Mouse (Mus musculus) layer of hippocampus, postnatal 36 days (tissue): ENCODE results near the gene 1700001P01Rik. TPM values are rescaled to one million over a fixed set of nuclear protein-coding genes. Genes with fewer than 3 reads are reported as not detected.
"Not testable (repeated sequence)": the region's sequence is repeated elsewhere in the genome, so short reads cannot be mapped to it uniquely, and the experiment has no call there.

Source experiments
- DNase-seq, 2 experiments: peaks; one replicate each; pipeline ENCODE4 v3.0.0; 2022
- total RNA-seq, 2 experiments: library from RNA; stranded (reverse); gene quantifications; 2 replicates each; pipeline ENCODE4 v1.2.3; 2021

The 1700001P01Rik gene
- total RNA-seq, 2 experiments from 2014 or later, result 0.60 to 1.3 TPM

DNA sequence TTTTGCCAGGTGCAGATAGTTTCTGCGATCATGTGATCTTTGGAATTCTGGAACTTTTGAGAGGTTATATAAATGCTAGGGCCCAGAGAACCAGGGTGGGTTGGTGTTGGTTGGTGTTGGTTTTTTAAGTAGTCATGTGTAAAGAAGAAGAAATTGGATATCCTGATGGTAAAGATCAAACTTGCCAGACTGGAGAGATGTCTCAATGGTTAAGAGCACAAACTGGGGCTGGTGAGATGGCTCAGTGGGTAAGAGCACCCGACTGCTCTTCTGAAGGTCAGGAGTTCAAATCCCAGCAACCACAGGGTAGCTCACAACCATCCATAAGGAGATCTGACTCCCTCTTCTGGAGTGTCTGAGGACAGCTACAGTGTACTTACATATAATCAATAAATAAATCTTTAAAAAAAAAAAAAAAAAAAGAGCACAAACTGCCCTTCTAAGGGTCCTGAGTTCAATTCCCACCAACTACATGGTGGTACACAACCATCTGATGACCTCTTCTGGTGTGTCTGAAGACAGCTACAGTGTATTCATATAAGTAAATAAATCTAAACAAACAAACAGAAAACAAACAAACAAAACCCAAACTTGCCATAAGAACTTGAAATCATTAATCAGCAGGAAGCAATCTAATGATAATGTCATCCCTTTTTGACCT, 15.2 kb upstream of the 1700001P01Rik start:
- not testable (repeated sequence) for DNase-seq

DNA sequence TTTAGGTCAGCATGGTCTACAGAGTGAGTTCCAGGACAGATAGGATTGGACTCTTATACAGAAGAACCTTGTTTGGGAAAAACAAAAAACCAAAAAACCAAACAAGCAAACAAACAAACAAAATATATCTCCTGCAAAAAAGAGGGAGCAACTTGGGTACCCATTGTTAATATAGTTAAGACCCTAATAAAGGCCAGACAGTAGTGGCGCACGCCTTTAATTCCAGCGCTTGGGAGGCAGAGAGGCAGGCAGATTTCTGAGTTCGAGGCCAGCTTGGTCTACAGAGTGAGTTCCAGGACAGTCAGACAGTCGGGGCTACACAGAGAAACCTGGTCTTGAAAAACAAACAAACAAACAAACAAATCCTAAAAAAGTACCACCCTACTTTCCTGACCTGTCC, 14.0 kb upstream of the 1700001P01Rik start:
- no peak for DNase-seq

GRCm38 (mm10) chr11:97787961-97788360, 12.2 kb upstream of the 1700001P01Rik start:
- no peak for DNase-seq

GRCm38 (mm10) chr11:97782564-97782895, 6.8 kb upstream of the 1700001P01Rik start:
- DNase-seq, result no peak

DNA sequence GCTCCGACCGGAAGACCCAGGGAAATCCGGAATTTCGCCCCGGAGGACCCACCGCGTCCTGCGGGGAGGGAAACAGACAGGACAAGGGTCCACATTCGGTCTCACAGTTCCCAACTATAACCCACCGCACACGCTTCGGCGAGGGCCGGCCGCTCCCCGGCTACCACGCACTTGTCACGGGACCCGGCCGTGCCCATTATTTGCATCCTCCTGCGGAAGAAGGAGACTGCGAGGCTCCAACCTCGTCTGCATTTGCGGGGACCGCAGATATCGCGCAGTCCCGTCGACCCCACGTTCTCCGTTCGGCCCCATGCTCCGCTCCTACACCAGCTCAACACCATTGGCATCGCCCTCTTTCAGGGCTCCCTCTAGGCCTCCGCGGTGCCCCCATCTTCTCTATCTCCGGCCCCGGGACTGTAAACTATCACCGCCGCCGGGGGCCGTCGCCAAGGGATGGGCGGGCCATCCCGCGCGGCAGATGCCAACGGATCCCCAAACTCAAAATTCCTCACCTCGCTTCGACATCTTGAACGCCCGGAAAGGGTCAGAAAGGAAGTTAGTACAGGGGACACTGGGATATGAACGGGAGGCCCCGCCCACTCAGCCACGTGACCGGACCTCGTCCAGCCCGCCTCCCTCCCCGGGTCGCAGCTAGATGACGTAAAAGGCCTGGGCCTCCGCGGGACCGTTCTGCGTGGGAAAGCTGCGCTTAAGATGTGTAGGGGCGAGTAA, 6.3 kb upstream of the 1700001P01Rik start, which contains the start of gene Rpl23:
Rpl23 (minus strand) TSS at position 606 of the 732 bp plus-strand sequence.
- DNase-seq, result peak; percentile 99

GRCm38 (mm10) chr11:97781478-97781831, 5.7 kb upstream of the 1700001P01Rik start:
- DNase-seq, result no peak

GRCm38 (mm10) chr11:97779968-97780701, 4.4 kb upstream of the 1700001P01Rik start:
- DNase-seq, result no peak

GRCm38 (mm10) chr11:97778918-97779317, 3.2 kb upstream of the 1700001P01Rik start:
- no peak for DNase-seq

- no peak for DNase-seq
Measured at GRCm38 (mm10) chr11:97777129-97777529, 1.4 kb upstream of the 1700001P01Rik start.

DNA sequence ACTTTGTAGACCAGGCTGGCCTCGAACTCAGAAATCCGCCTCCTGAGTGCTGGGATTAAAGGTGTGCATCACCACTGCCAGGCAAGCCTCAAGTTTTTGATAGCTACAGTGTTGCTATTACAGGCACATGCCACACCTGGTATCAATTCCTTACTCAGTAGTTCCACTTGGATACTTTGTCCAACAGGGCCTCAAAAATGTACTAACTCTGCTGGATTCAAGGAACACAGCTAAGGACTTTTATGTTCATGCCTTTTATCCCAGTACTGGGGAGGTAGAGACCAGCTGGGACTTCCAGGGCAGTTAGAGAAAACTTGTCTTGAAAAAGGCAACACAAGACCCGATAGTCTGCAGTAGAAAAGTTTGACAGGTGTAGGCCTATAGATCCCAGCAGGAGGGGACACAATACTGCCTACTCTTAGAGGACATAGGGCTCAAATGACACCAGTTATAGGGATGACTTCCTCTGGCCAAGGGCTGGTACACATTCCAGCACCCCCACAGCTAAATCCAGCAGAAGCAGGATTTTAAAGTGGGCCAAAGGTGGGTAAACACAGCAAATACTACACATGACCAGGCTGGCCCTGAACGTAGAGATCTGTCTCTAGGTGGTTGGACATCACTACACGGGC, 895 bp upstream of the 1700001P01Rik start:
- no peak for DNase-seq

- no peak for DNase-seq
Measured at GRCm38 (mm10) chr11:97775186-97775585, 532 bp downstream of the 1700001P01Rik start.

GRCm38 (mm10) chr11:97771410-97771809, 4.3 kb downstream of the 1700001P01Rik start:
- DNase-seq, result no peak

GRCm38 (mm10) chr11:97769704-97770103, 6.0 kb downstream of the 1700001P01Rik start:
- DNase-seq, result no peak

DNA sequence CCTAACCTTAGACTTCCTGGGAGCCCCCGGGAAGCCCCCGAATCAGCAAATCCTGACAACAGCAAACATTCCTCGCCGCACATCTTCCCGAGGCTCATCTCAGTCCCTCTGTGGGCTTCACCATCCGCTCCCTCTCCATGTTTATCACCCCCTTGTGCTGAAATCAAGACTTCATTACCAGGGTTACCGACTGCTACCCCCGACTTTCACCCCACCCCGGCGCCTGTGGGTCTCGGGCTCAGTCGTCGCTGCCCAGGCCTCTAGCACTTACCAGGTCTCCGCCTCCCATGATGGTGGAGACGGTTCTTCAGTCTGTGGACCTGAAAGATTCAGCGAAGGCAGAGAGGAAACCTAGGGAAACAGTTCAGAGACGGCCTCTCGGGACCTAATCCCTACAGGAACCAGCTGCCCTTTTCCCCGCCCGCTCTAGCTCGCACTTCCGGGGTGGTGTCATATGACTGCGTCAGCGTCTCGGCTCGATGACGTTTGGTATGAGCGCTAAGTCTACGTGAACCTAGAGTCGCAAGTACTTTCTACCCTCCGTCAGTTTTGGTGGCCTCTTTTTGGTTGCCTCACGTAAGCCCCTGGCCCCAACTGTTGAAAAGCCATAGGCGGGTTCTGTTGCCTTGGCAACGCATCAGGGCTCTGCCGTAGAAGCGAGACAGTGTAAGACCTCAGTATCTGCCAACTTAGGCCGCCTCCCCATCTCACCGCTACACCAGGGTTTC, 9.4 kb downstream of the 1700001P01Rik start, which contains the start of gene Cwc25:
Cwc25 (minus strand) TSS at position 403 of the 728 bp plus-strand sequence.
- DNase-seq, result peak; percentile 96 to 97

- no peak for DNase-seq
Measured at GRCm38 (mm10) chr11:97761638-97762037, 14.1 kb downstream of the 1700001P01Rik start.

GRCm38 (mm10) chr11:97758942-97759341, 16.8 kb downstream of the 1700001P01Rik start:
- DNase-seq, result no peak

DNA sequence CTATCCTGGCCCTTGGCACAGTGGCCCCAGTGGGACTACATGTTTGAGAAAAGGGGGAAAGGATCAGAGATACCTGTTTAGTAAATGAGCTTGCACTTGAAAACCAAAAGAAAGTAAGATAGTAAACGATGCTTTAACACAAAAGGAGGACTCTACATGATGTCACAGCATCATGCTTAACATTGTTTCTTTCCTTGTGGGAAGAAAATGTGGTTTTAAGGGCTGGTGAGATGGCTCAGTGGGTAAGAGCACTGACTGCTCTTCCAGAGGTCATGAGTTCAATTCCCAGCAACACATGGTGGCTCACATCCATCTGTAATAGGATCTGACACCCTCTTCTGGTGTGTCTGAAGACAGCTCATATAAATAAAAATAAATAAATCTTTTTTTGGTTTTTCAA, 17.6 kb downstream of the 1700001P01Rik start:
- no peak for DNase-seq

DNA sequence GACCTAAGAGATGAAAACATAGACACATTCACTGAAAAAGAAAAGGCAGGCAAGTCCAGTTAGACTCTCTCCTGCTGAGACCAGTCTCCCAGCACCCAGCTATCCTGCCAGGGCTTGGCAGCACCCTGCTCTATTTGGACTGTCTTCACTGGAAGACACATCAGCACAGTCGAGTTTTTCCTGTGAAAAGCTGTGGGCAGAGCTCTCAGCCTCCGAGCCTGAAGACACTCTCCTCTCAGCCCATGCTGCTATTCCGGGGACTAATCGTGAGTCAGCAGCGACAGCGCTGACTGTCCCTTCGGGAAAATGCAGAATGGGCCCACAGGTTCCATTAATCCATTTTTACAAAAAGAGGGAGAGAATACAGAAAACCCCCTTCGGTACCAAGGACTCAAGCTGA, 22.4 kb downstream of the 1700001P01Rik start:
- no peak for DNase-seq

GRCm38 (mm10) chr11:97748496-97748895, 27.2 kb downstream of the 1700001P01Rik start:
- no peak for DNase-seq

DNA sequence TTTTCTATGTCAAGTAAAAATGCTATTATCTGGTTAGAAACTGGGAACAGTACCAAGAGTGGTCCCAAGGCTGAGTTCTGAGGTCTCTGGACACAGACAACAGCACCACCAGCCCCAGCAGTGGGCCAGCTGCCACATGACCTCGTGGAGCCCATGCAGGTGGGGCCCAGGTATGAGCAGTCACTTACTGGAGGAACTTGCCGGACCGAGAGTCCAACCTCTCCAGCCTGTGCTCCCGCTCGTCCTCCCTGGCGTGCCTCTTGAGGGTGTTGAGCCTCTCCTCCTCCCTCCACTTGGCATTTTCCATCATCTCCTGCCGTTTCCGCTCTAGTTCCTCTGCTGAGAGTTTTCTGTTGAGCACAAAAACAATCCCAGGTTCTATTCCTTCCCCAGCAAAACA, 27.9 kb downstream of the 1700001P01Rik start:
- DNase-seq, result no peak

GRCm38 (mm10) chr11:97745331-97745721, 30.4 kb downstream of the 1700001P01Rik start:
- no peak for DNase-seq

- DNase-seq, result peak; percentile 98 to 99
Measured at GRCm38 (mm10) chr11:97744718-97745330, 30.9 kb downstream of the 1700001P01Rik start.
